In genomic region chr14:77005566-77005965, GRCm38 (mm10) we compare ENCODE assay signal across 18 mouse cellular contexts. TPM values are rescaled to one million over a fixed set of nuclear protein-coding genes. Genes with fewer than 3 reads are reported as not detected.
DNase-seq lines count a peak whose midpoint lies in the region; ATAC-seq lines count a peak whose summit lies in the region.
"Had no signal": no experiment of that assay in that cellular context is flagged by ENCODE, and none has a peak within 500 bp of the region (broad histone marks: within the 10 kb centered on the region; RNA-seq: fewer than 3 reads in every experiment).

No protein-coding gene starts in this region.

- no peaks in the 10 kb centered on the region for H3K27me3 ChIP-seq in kidney, embryonic 15.5 days
- H3K27me3 ChIP-seq: forebrain, embryonic 13.5 days; heart, embryonic 12.5 days; hindbrain, embryonic 15.5 days had no signal

- H3K9me3 ChIP-seq in kidney, embryonic 15.5 days (replicated peaks): no peaks in the 10 kb centered on the region
- H3K9me3 ChIP-seq: embryonic facial prominence, embryonic 10.5 days; forebrain, embryonic 13.5 days; heart, embryonic 12.5 days; hindbrain, embryonic 15.5 days had no signal

- H3K9ac ChIP-seq in kidney, embryonic 15.5 days: no peak overlapping the region
- H3K9ac ChIP-seq: forebrain, embryonic 13.5 days; forebrain, postnatal 0 days; heart, embryonic 12.5 days; hindbrain, embryonic 15.5 days had no signal

- H3K36me3 ChIP-seq in kidney, embryonic 15.5 days: no peaks in the 10 kb centered on the region
- H3K36me3 ChIP-seq: embryonic facial prominence, embryonic 10.5 days; heart, embryonic 12.5 days; hindbrain, embryonic 15.5 days had no signal

- H3K4me2 ChIP-seq in kidney, embryonic 15.5 days: 0 out of 2 replicates have a peak overlapping the region, but pooled peaks have one; percentile 17
- H3K4me2 ChIP-seq: forebrain, embryonic 13.5 days; heart, embryonic 12.5 days; hindbrain, embryonic 15.5 days had no signal

- no peak for ATAC-seq in kidney, embryonic 15.5 days (replicated peaks; ENCODE audit: low FRiP score)
- ATAC-seq: forebrain, embryonic 13.5 days; forebrain, postnatal 0 days had no signal

- H3K27ac ChIP-seq in kidney, embryonic 15.5 days: peak overlapping the region; percentile 76
- H3K27ac ChIP-seq: embryonic facial prominence, embryonic 10.5 days; forebrain, embryonic 13.5 days; hindbrain, embryonic 15.5 days had no signal

- no peak overlapping the region for H3K4me3 ChIP-seq in kidney, embryonic 15.5 days (replicated peaks)
- H3K4me3 ChIP-seq: embryonic facial prominence, embryonic 10.5 days; forebrain, embryonic 13.5 days; heart, embryonic 12.5 days; hindbrain, embryonic 15.5 days had no signal

- DNase-seq in kidney, postnatal 10 days: no peak
- DNase-seq in ovary, adult 18-20 months (ENCODE audit: low spot score): peak; percentile 56
- no peak for DNase-seq in ovary, postnatal 10 days (ENCODE audit: low spot score)
- peak; percentile 50 for DNase-seq in embryo, embryonic 10.5 days (ENCODE audit: low spot score)
- DNase-seq in mesoderm, embryonic 11.5 days (ENCODE audit: low read depth, low spot score): peak; percentile 26
- DNase-seq in right cerebral cortex, adult 18-20 months: no peak
- DNase-seq: adrenal gland, adult 8-10 months; adrenal gland, postnatal 36 days; cerebellum, adult 2 months; cerebellum, postnatal 10 days; forebrain, postnatal 0 days; gastrocnemius, postnatal 14 days; heart, postnatal 36 days had no signal

- 40% methylated on average over 5 of the region's 5 CpGs for WGBS in kidney, embryonic 15.5 days

- H3K4me1 ChIP-seq in kidney, embryonic 15.5 days: peaks cover 32% of the 10 kb centered on the region
- H3K4me1 ChIP-seq: forebrain, embryonic 13.5 days; heart, embryonic 12.5 days; hindbrain, embryonic 15.5 days had no signal

RNA-seq across cellular contexts. Expression of gene Ccdc122, which starts 31.0 kb away (rescaled TPM):
- polyA plus RNA-seq in kidney, embryonic 15.5 days (2015; fragmentation: Nextera tagmentation; extraction: Ambion mirVana): 1.4 TPM in 2 replicates

RNA-seq across cellular contexts. Expression of gene Lacc1, which starts 31.1 kb away (rescaled TPM):
- 6.9 TPM in 2 replicates for polyA plus RNA-seq in kidney, embryonic 15.5 days (2015; fragmentation: Nextera tagmentation; extraction: Ambion mirVana)

Comparison
In these comparisons a context has a peak if more than half of its experiments do, and no peak if none do; other contexts are left out.
1. DNase-seq: peak in ovary, adult 18-20 months (single experiment), embryo, embryonic 10.5 days (single experiment) and mesoderm, embryonic 11.5 days (single experiment); none in kidney, postnatal 10 days (single experiment), ovary, postnatal 10 days (single experiment) and right cerebral cortex, adult 18-20 months (single experiment).